Mouse (Mus musculus) spleen, adult 2 months (tissue): ENCODE data around the gene Kbtbd2.

ENCODE experiments used
- CTCF ChIP-seq: fragments of 200-500 bp; IDR thresholded peaks from 2 replicates; pipeline ENCODE4 v1.5.1; 2011; ENCODE audit warnings: mild to moderate bottlenecking, inconsistent platforms; ENCODE audit not compliant: insufficient read depth, insufficient read length, insufficient replicate concordance; ENCODE audit errors: extremely low read depth
- POLR2A ChIP-seq: fragments of 200-500 bp; IDR thresholded peaks from 2 replicates; pipeline ENCODE4 v1.6.1; 2011; ENCODE audit warnings: low read depth, low read length, inconsistent platforms

GRCm38 (mm10) chr6:56759324-56759723 lies 38.3 kb downstream of the Kbtbd2 start:
- TF ChIP-seq CTCF (no peak), POLR2A (no peak)
